Mouse (Mus musculus) hindbrain, embryonic 15.5 days (tissue): Measurements from ENCODE around the gene Sh3rf1. TPM values are rescaled to one million over a fixed set of nuclear protein-coding genes. Genes with fewer than 3 reads are reported as not detected.

Source experiments
- ATAC-seq: fragments of 200-750 bp; cut with Nextera tagmentation; 2 replicates; pipeline ENCODE4 v1.8.0; 2017; ENCODE audit warnings: low read depth, moderate number of reproducible peaks, moderate TSS enrichment; ENCODE audit not compliant: low FRiP score
- H3K27ac ChIP-seq: fragments of 300-500 bp; sonication (generic); replicated peaks from 2 replicates; pipeline ENCODE4 v1.5.1; 2015; ENCODE audit warnings: mild to moderate bottlenecking, inconsistent platforms
- H3K27me3 ChIP-seq: fragments of 300-500 bp; sonication (generic); 2 replicates; pipeline ENCODE4 v1.6.1; 2015; ENCODE audit warnings: control low read depth, inconsistent platforms
- H3K36me3 ChIP-seq: fragments of 300-500 bp; sonication (generic); 2 replicates; pipeline ENCODE4 v1.6.1; 2015; ENCODE audit warnings: control low read depth, inconsistent platforms
- H3K4me1 ChIP-seq: fragments of 300-500 bp; sonication (generic); replicated peaks from 2 replicates; pipeline ENCODE4 v1.6.1; 2015; ENCODE audit warnings: control low read depth, inconsistent platforms
- H3K4me2 ChIP-seq: fragments of 300-500 bp; sonication (generic); 2 replicates; pipeline ENCODE4 v1.6.1; 2015; ENCODE audit warnings: moderate library complexity, mild to moderate bottlenecking, inconsistent platforms
- H3K4me3 ChIP-seq: fragments of 300-500 bp; sonication (generic); 2 replicates; pipeline ENCODE4 v1.5.1; 2015; ENCODE audit warnings: mild to moderate bottlenecking, inconsistent platforms
- H3K9ac ChIP-seq: fragments of 300-500 bp; sonication (generic); 2 replicates; pipeline ENCODE4 v1.6.1; 2015; ENCODE audit warnings: inconsistent platforms
- H3K9me3 ChIP-seq: fragments of 300-500 bp; sonication (generic); 2 replicates; pipeline ENCODE4 v1.6.1; 2016; ENCODE audit warnings: control low read depth, inconsistent platforms
- WGBS: fragments of 180-500 bp; shearing (Covaris S2); methylation state at CpG from one replicate; pipeline ENCODE4 v1.1.7; 2015; 5-methylcytosine and 5-hydroxymethylcytosine counted together
- polyA plus RNA-seq: library from polyadenylated mRNA; unstranded; fragments of >200 nt; fragmentation: Nextera tagmentation; extraction: Ambion mirVana; gene quantifications from 2 replicates; pipeline ENCODE4 v1.2.1, GENCODE M21; 2015

Gene Sh3rf1
- polyA plus RNA-seq, 1 experiment from 2014 or later: 28.0 TPM

- Histone ChIP-seq H3K9me3 (no peaks in the 10 kb centered on the region), H3K27me3 (no peaks in the 10 kb centered on the region), H3K27ac (no peak overlapping the region), H3K4me2 (no peak overlapping the region), H3K4me1 (peaks cover 20% of the 10 kb centered on the region), H3K4me3 (no peak overlapping the region), H3K36me3 (no peaks in the 10 kb centered on the region), H3K9ac (no peak overlapping the region)
- no peak for ATAC-seq
- WGBS: 89% methylated on average over 7 of the region's 7 CpGs
These were observed 20.5 kb downstream of the Sh3rf1 start for GRCm38 (mm10) chr8:61244157-61244556.

- Histone ChIP-seq H3K9me3 (no peaks in the 10 kb centered on the region), H3K9ac (no peak overlapping the region), H3K4me1 (peaks cover 13% of the 10 kb centered on the region), H3K4me3 (no peak overlapping the region), H3K36me3 (no peaks in the 10 kb centered on the region), H3K27ac (peak overlapping the region; percentile 57; the same call in 1 of the 2 replicates), H3K4me2 (no peak overlapping the region), H3K27me3 (no peaks in the 10 kb centered on the region)
- 0 out of 2 replicates have a peak, but pooled peaks have one; percentile 31 for ATAC-seq
- 49% methylated on average over 13 of the region's 13 CpGs for WGBS
These were observed 23.8 kb downstream of the Sh3rf1 start for GRCm38 (mm10) chr8:61247270-61248025.

- Histone ChIP-seq H3K9me3 (no peaks in the 10 kb centered on the region), H3K4me1 (peaks cover 13% of the 10 kb centered on the region), H3K4me3 (no peak overlapping the region), H3K9ac (no peak overlapping the region), H3K4me2 (no peak overlapping the region), H3K27ac (no peak overlapping the region), H3K36me3 (no peaks in the 10 kb centered on the region), H3K27me3 (no peaks in the 10 kb centered on the region)
- WGBS: 94% methylated on average over 4 of the region's 4 CpGs
- ATAC-seq: no peak
These were observed 25.8 kb downstream of the Sh3rf1 start for GRCm38 (mm10) chr8:61249511-61249910.

GRCm38 (mm10) chr8:61254196-61254595 lies 30.5 kb downstream of the Sh3rf1 start:
- no peak overlapping the region for H3K9ac ChIP-seq
- H3K4me1 ChIP-seq: peaks cover 5% of the 10 kb centered on the region; the same call in 1 of the 2 replicates
- H3K9me3 ChIP-seq: no peaks in the 10 kb centered on the region
- no peaks in the 10 kb centered on the region for H3K27me3 ChIP-seq
- H3K4me2 ChIP-seq: no peak overlapping the region
- no peak overlapping the region for H3K4me3 ChIP-seq
- H3K36me3 ChIP-seq: no peaks in the 10 kb centered on the region
- ATAC-seq: no peak
- H3K27ac ChIP-seq: no peak overlapping the region
- WGBS: 73% methylated on average over 5 of the region's 5 CpGs

- no peak overlapping the region for H3K4me2 ChIP-seq
- no peak overlapping the region for H3K27ac ChIP-seq
- H3K4me3 ChIP-seq: no peak overlapping the region
- H3K36me3 ChIP-seq: no peaks in the 10 kb centered on the region
- no peak for ATAC-seq
- no peak overlapping the region for H3K9ac ChIP-seq
- no peaks in the 10 kb centered on the region for H3K9me3 ChIP-seq
- no peaks in the 10 kb centered on the region for H3K27me3 ChIP-seq
- peaks cover 27% of the 10 kb centered on the region for H3K4me1 ChIP-seq
- WGBS: 83% methylated on average over 9 of the region's 9 CpGs
These were observed 35.2 kb downstream of the Sh3rf1 start for GRCm38 (mm10) chr8:61258828-61259227.

- 69% methylated on average over 7 of the region's 7 CpGs for WGBS
- H3K4me2 ChIP-seq: no peak overlapping the region
- H3K36me3 ChIP-seq: no peaks in the 10 kb centered on the region
- H3K9ac ChIP-seq: no peak overlapping the region
- no peaks in the 10 kb centered on the region for H3K9me3 ChIP-seq
- no peak overlapping the region for H3K4me3 ChIP-seq
- no peak overlapping the region for H3K27ac ChIP-seq
- no peak for ATAC-seq
- H3K27me3 ChIP-seq: no peaks in the 10 kb centered on the region
- peaks cover 27% of the 10 kb centered on the region for H3K4me1 ChIP-seq
These were observed 35.9 kb downstream of the Sh3rf1 start for GRCm38 (mm10) chr8:61259526-61259925.

- no peaks in the 10 kb centered on the region for H3K36me3 ChIP-seq
- H3K9me3 ChIP-seq: no peaks in the 10 kb centered on the region
- H3K27ac ChIP-seq: 0 out of 2 replicates have a peak overlapping the region, but pooled peaks have one; percentile 10
- ATAC-seq: peak; percentile 35; the same call in 1 of the 2 replicates
- 71% methylated on average over 7 of the region's 7 CpGs for whole genome bisulfite sequencing
- no peaks in the 10 kb centered on the region for H3K27me3 ChIP-seq
- peaks cover 35% of the 10 kb centered on the region for H3K4me1 ChIP-seq
- H3K9ac ChIP-seq: no peak overlapping the region
- no peak overlapping the region for H3K4me3 ChIP-seq
- H3K4me2 ChIP-seq: no peak overlapping the region
These were observed 36.9 kb downstream of the Sh3rf1 start for GRCm38 (mm10) chr8:61260530-61260929.

GRCm38 (mm10) chr8:61261374-61261773 lies 37.7 kb downstream of the Sh3rf1 start:
- H3K9ac ChIP-seq: no peak overlapping the region
- peaks cover 30% of the 10 kb centered on the region for H3K4me1 ChIP-seq
- no peak overlapping the region for H3K4me3 ChIP-seq
- H3K27ac ChIP-seq: no peak overlapping the region
- H3K27me3 ChIP-seq: no peaks in the 10 kb centered on the region
- no peaks in the 10 kb centered on the region for H3K36me3 ChIP-seq
- ATAC-seq: no peak
- no peak overlapping the region; the same call in 1 of the 2 replicates for H3K4me2 ChIP-seq
- H3K9me3 ChIP-seq: no peaks in the 10 kb centered on the region
- 62% methylated on average over 4 of the region's 4 CpGs for WGBS

GRCm38 (mm10) chr8:61263691-61264090 lies 40.0 kb downstream of the Sh3rf1 start:
- ATAC-seq: no peak
- Histone ChIP-seq H3K27me3 (no peaks in the 10 kb centered on the region), H3K36me3 (no peaks in the 10 kb centered on the region), H3K9ac (no peak overlapping the region), H3K4me1 (peaks cover 30% of the 10 kb centered on the region), H3K4me3 (no peak overlapping the region), H3K4me2 (no peak overlapping the region), H3K27ac (no peak overlapping the region), H3K9me3 (no peaks in the 10 kb centered on the region)
- WGBS: 93% methylated on average over 4 of the region's 4 CpGs

GRCm38 (mm10) chr8:61264881-61265280 lies 41.2 kb downstream of the Sh3rf1 start:
- H3K9me3 ChIP-seq: no peaks in the 10 kb centered on the region
- 0 out of 2 replicates have a peak overlapping the region, but pooled peaks have one; percentile 14 for H3K27ac ChIP-seq
- no peak overlapping the region for H3K9ac ChIP-seq
- no peak overlapping the region for H3K4me2 ChIP-seq
- no peaks in the 10 kb centered on the region for H3K36me3 ChIP-seq
- H3K27me3 ChIP-seq: no peaks in the 10 kb centered on the region
- no peak overlapping the region for H3K4me3 ChIP-seq
- H3K4me1 ChIP-seq: peaks cover 28% of the 10 kb centered on the region
- WGBS: 76% methylated on average over 7 of the region's 7 CpGs
- ATAC-seq: no peak

- Histone ChIP-seq H3K4me1 (peaks cover 27% of the 10 kb centered on the region), H3K36me3 (no peaks in the 10 kb centered on the region), H3K4me2 (no peak overlapping the region), H3K9me3 (no peaks in the 10 kb centered on the region), H3K27me3 (no peaks in the 10 kb centered on the region), H3K9ac (no peak overlapping the region), H3K27ac (no peak overlapping the region), H3K4me3 (no peak overlapping the region)
- WGBS: 64% methylated on average over 5 of the region's 5 CpGs
- no peak for ATAC-seq
These were observed 41.7 kb downstream of the Sh3rf1 start for GRCm38 (mm10) chr8:61265390-61265789.

- Histone ChIP-seq H3K9me3 (no peaks in the 10 kb centered on the region), H3K4me2 (no peak overlapping the region), H3K27ac (no peak overlapping the region), H3K4me1 (peaks cover 15% of the 10 kb centered on the region), H3K36me3 (no peaks in the 10 kb centered on the region), H3K4me3 (no peak overlapping the region), H3K27me3 (no peaks in the 10 kb centered on the region), H3K9ac (no peak overlapping the region)
- WGBS: 100% methylated on average over 1 of the region's 1 CpGs
- ATAC-seq: peak; percentile 39; the same call in 1 of the 2 replicates
These were observed 43.4 kb downstream of the Sh3rf1 start for GRCm38 (mm10) chr8:61267061-61267460.
